Mouse (Mus musculus) hindbrain, embryonic 10.5 days (tissue): ENCODE results near the gene Vmn1r205. TPM values are rescaled to one million over a fixed set of nuclear protein-coding genes. Genes with fewer than 3 reads are reported as not detected.
"Not testable (repeated sequence)": the region's sequence is repeated elsewhere in the genome, so short reads cannot be mapped to it uniquely, and the experiment has no call there.

Experiments used
- DNase-seq: peaks from one replicate; pipeline ENCODE4 v3.0.0-alpha.2; 2017; ENCODE audit warnings: low spot score
- H3K27ac ChIP-seq: fragments of 300-500 bp; sonication (generic); 2 replicates; pipeline ENCODE4 v1.5.1; 2016; ENCODE audit warnings: mild to moderate bottlenecking, moderate library complexity
- H3K27me3 ChIP-seq: fragments of 300-500 bp; sonication (generic); 2 replicates; pipeline ENCODE4 v1.6.1; 2016; ENCODE audit warnings: mild to moderate bottlenecking; ENCODE audit not compliant: poor library complexity, insufficient read depth, severe bottlenecking
- H3K36me3 ChIP-seq: fragments of 300-500 bp; sonication (generic); 2 replicates; pipeline ENCODE4 v1.6.1; 2016; ENCODE audit warnings: mild to moderate bottlenecking, moderate library complexity
- H3K4me1 ChIP-seq: fragments of 300-500 bp; sonication (generic); replicated peaks from 2 replicates; pipeline ENCODE4 v1.6.1; 2016; ENCODE audit warnings: mild to moderate bottlenecking
- H3K4me3 ChIP-seq: fragments of 300-500 bp; sonication (generic); 2 replicates; pipeline ENCODE4 v1.5.1; 2016; ENCODE audit warnings: mild to moderate bottlenecking, moderate library complexity
- H3K9me3 ChIP-seq: fragments of 300-500 bp; sonication (generic); 2 replicates; pipeline ENCODE4 v1.6.1; 2016; ENCODE audit warnings: mild to moderate bottlenecking, moderate library complexity
- WGBS: fragments of 180-500 bp; shearing (Covaris S2); methylation state at CpG from one replicate; pipeline ENCODE4 v1.1.7; 2016; 5-methylcytosine and 5-hydroxymethylcytosine counted together
- polyA plus RNA-seq: library from polyadenylated mRNA; unstranded; fragments of >200 nt; fragmentation: Nextera tagmentation; extraction: Ambion mirVana; gene quantifications from 2 replicates; pipeline ENCODE4 v1.2.1, GENCODE M21; 2016

The Vmn1r205 gene
- not detected in 2 replicates for polyA plus RNA-seq

GRCm38 (mm10) chr13:22592900-22593299 lies at the start of gene Vmn1r205:
Gene Vmn1r205 (minus strand): TSS chr13:22593000.
- no peaks in the 10 kb centered on the region for H3K9me3 ChIP-seq
- H3K4me1 ChIP-seq = no peaks in the 10 kb centered on the region
- no peak for DNase-seq
- H3K4me3 ChIP-seq = no peak within 1 kb of the TSS
- no peak within 1 kb of the TSS for H3K27ac ChIP-seq
- H3K27me3 ChIP-seq = no peaks in the 10 kb centered on the region
- 81% methylated on average over 3 of the region's 3 CpGs for WGBS
- no peaks in the 10 kb centered on the region for H3K36me3 ChIP-seq

GRCm38 (mm10) chr13:22624151-22624550 lies 31.4 kb upstream of the Vmn1r205 start, which contains the start of gene Vmn1r206:
Gene Vmn1r206 (minus strand): TSS chr13:22624251.
- DNase-seq, H3K36me3 ChIP-seq, H3K27me3 ChIP-seq, H3K9me3 ChIP-seq, H3K27ac ChIP-seq, H3K4me1 ChIP-seq, H3K4me3 ChIP-seq: not testable (repeated sequence)

- DNase-seq, H3K27me3 ChIP-seq, H3K36me3 ChIP-seq, H3K4me3 ChIP-seq, H3K27ac ChIP-seq, H3K4me1 ChIP-seq, H3K9me3 ChIP-seq: not testable (repeated sequence)
- WGBS = 77% methylated on average over 14 of the region's 14 CpGs
These were observed 9.5 kb downstream of the Vmn1r205 start for GRCm38 (mm10) chr13:22583336-22583735.

GRCm38 (mm10) chr13:22574911-22575310 lies 17.9 kb downstream of the Vmn1r205 start:
- H3K4me3 ChIP-seq, H3K4me1 ChIP-seq, DNase-seq, H3K36me3 ChIP-seq, H3K27ac ChIP-seq, H3K27me3 ChIP-seq, H3K9me3 ChIP-seq: not testable (repeated sequence)
- WGBS = 83% methylated on average over 3 of the region's 3 CpGs

GRCm38 (mm10) chr13:22552898-22553297 lies 39.9 kb downstream of the Vmn1r205 start, which contains the start of gene Vmn1r204:
Gene Vmn1r204 (plus strand): TSS chr13:22553198.
- not testable (repeated sequence) for H3K27ac ChIP-seq, H3K36me3 ChIP-seq, H3K9me3 ChIP-seq, H3K4me3 ChIP-seq, H3K27me3 ChIP-seq, H3K4me1 ChIP-seq, DNase-seq
- WGBS = 63% methylated on average over 1 of the region's 1 CpGs

Other genes with a start within 250 kb of the Vmn1r205 start
- not detected in 2 replicates for gene Vmn1r198, start 242.6 kb downstream of the Vmn1r205 start, polyA plus RNA-seq
- not detected in 2 replicates for gene Vmn1r199, start 213.2 kb downstream of the Vmn1r205 start, polyA plus RNA-seq
- gene Vmn1r200, start 202.6 kb downstream of the Vmn1r205 start, polyA plus RNA-seq = not detected in 2 replicates
- not detected in 2 replicates for gene Vmn1r201, start 121.1 kb downstream of the Vmn1r205 start, polyA plus RNA-seq
- gene Vmn1r202, start 87.6 kb downstream of the Vmn1r205 start, polyA plus RNA-seq = 0.02 TPM in 1 of 2 replicates, not detected in the other
- gene Vmn1r203, start 74.9 kb downstream of the Vmn1r205 start, polyA plus RNA-seq = not detected in 2 replicates
- gene Vmn1r204, start 39.8 kb downstream of the Vmn1r205 start, polyA plus RNA-seq = not detected in 2 replicates
- not detected in 2 replicates for gene Vmn1r206, start 31.3 kb upstream of the Vmn1r205 start, polyA plus RNA-seq
- not detected in 2 replicates for gene Vmn1r207-ps, start 136.6 kb upstream of the Vmn1r205 start, polyA plus RNA-seq
- gene Vmn1r208, start 184.4 kb upstream of the Vmn1r205 start, polyA plus RNA-seq = not detected in 2 replicates
- gene Vmn1r209, start 216.7 kb upstream of the Vmn1r205 start, polyA plus RNA-seq = not detected in 2 replicates
- not detected in 2 replicates for gene Vmn1r210, start 238.3 kb upstream of the Vmn1r205 start, polyA plus RNA-seq